Mouse (Mus musculus): ENCODE data around the gene Olfr665.
"Not testable (repeated sequence)": the region's sequence is repeated elsewhere in the genome, so short reads cannot be mapped to it uniquely, and the experiment has no call there.

Gene Olfr665

GRCm38 (mm10) chr7:104877731-104878130 is at the start of gene Olfr665:
Olfr665 (plus strand) TSS chr7:104878031.
- no peak for DNase-seq (ENCODE audit: inconsistent age in 2 of 2, low spot score in 1 of 2)

- DNase-seq (ENCODE audit: inconsistent age in 2 of 2, low spot score in 1 of 2), result no peak
Measured at GRCm38 (mm10) chr7:104842503-104842902, 35.3 kb upstream of the Olfr665 start, which contains the start of gene Usp17lb. Usp17lb (minus strand) TSS chr7:104842603.

GRCm38 (mm10) chr7:104843731-104844287 is 34.0 kb upstream of the Olfr665 start:
- DNase-seq (ENCODE audit: inconsistent age in 2 of 2, low spot score in 1 of 2), result no peak

GRCm38 (mm10) chr7:104851546-104851945 is 26.3 kb upstream of the Olfr665 start:
- not testable (repeated sequence) for DNase-seq (ENCODE audit: inconsistent age in 2 of 2, low spot score in 1 of 2)

- DNase-seq (ENCODE audit: inconsistent age in 2 of 2, low spot score in 1 of 2), result no peak
Measured at GRCm38 (mm10) chr7:104855248-104855750, 22.5 kb upstream of the Olfr665 start.

GRCm38 (mm10) chr7:104856709-104857108 is 21.1 kb upstream of the Olfr665 start, which contains the start of gene Usp17la:
Usp17la (plus strand) TSS chr7:104857009.
- not testable (repeated sequence) for DNase-seq (ENCODE audit: inconsistent age in 2 of 2, low spot score in 1 of 2)

GRCm38 (mm10) chr7:104857683-104858082 is 20.1 kb upstream of the Olfr665 start:
- no peak for DNase-seq (ENCODE audit: inconsistent age in 2 of 2, low spot score in 1 of 2)

- peak in 1 of 2 experiments; percentile 64 for DNase-seq (ENCODE audit: inconsistent age in 2 of 2, low spot score in 1 of 2)
Measured at GRCm38 (mm10) chr7:104861381-104861780, 16.4 kb upstream of the Olfr665 start.

- no peak for DNase-seq (ENCODE audit: inconsistent age in 2 of 2, low spot score in 1 of 2)
Measured at GRCm38 (mm10) chr7:104895852-104896251, 18.0 kb downstream of the Olfr665 start, which contains the start of gene Olfr666. Olfr666 (minus strand) TSS chr7:104895952.

- DNase-seq (ENCODE audit: inconsistent age in 2 of 2, low spot score in 1 of 2), result no peak
Measured at GRCm38 (mm10) chr7:104921382-104921781, 43.6 kb downstream of the Olfr665 start, which contains the start of gene Olfr667. Olfr667 (minus strand) TSS chr7:104921482.

- no peak for DNase-seq (ENCODE audit: inconsistent age in 2 of 2, low spot score in 1 of 2)
Measured at GRCm38 (mm10) chr7:104927957-104928356, 50.1 kb downstream of the Olfr665 start, which contains the start of gene Olfr668. Olfr668 (minus strand) TSS chr7:104928057.

Data from adrenal gland, adult (tissue).